Mouse (Mus musculus): ENCODE measurements around the gene Sema5b. TPM values are rescaled to one million over a fixed set of nuclear protein-coding genes. Genes with fewer than 3 reads are reported as not detected.

Sema5b gene
- polyA plus RNA-seq, 1 experiment from 2014 or later: 0.90 TPM

DNA sequence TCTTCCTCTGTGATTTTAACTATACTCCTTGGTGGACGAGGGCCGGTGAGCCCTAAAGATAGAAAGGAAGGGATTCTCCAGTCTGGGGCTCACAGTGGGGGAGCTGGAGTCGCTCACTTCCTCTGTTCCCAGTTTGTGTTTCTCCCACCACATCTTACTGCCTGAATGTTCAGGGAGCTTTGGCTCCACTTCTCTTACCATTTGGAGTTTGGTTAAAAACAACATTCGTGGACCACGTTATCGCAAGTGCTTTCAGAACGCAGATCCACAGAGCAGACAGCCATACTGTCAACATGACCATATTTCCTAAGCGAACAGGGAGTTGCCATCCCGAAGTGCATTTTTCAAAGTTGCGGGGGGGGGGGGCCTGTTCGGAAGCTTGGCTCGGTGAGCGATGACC, 144.1 kb downstream of the Sema5b start:
- no peaks in the 10 kb centered on the region for H3K4me1 ChIP-seq (replicated peaks; ENCODE audit: control insufficient read depth, insufficient read depth, low read length)
- WGBS: 75% methylated on average over 13 of the region's 13 CpGs
- TF ChIP-seq CTCF (IDR thresholded peaks at IDR 0.05; ENCODE audit: low read depth): no peak
- no peak overlapping the region for H3K4me3 ChIP-seq (ENCODE audit: low read depth, low read length)
- H3K9me3 ChIP-seq (ENCODE audit: control insufficient read depth): no peaks in the 10 kb centered on the region
- no peak for ATAC-seq
- no peak overlapping the region for H3K4me2 ChIP-seq (replicated peaks; ENCODE audit: low read depth)
- no peaks in the 10 kb centered on the region for H3K36me3 ChIP-seq (ENCODE audit: control insufficient read depth, insufficient read depth)
- H3K27ac ChIP-seq (ENCODE audit: low read depth, low read length): no peak overlapping the region
- H3K9ac ChIP-seq (ENCODE audit: low read depth, low read length): no peak overlapping the region
- H3K27me3 ChIP-seq (replicated peaks; ENCODE audit: control insufficient read depth, insufficient read depth, low read length): no peaks in the 10 kb centered on the region; the same call in 1 of the 2 replicates

DNA sequence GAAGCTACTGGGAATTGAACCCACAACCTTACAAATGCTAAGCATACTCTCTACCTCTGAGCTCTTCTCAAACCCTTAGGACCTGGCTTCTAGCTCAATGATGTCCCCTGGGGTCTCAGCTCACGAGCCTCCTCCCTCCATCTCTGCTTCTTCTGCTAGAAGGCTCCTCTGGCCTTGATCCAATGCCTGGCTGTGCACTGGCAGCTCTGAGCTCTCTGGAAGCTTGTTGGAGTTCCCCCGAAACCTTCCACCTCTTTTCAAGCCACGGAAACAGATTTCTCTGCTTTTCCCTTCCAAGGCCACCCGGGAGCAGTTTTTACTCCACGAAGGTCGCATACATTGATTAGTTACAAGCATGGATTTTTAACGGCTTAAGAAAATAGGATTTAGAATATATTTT, 145.5 kb downstream of the Sema5b start:
- H3K27me3 ChIP-seq (replicated peaks; ENCODE audit: control insufficient read depth, insufficient read depth, low read length): no peaks in the 10 kb centered on the region; the same call in 1 of the 2 replicates
- no peaks in the 10 kb centered on the region for H3K36me3 ChIP-seq (ENCODE audit: control insufficient read depth, insufficient read depth)
- 79% methylated on average over 7 of the region's 7 CpGs for WGBS
- no peak overlapping the region for H3K4me2 ChIP-seq (replicated peaks; ENCODE audit: low read depth)
- H3K9ac ChIP-seq (ENCODE audit: low read depth, low read length): no peak overlapping the region
- H3K4me1 ChIP-seq (replicated peaks; ENCODE audit: control insufficient read depth, insufficient read depth, low read length): no peaks in the 10 kb centered on the region
- H3K9me3 ChIP-seq (ENCODE audit: control insufficient read depth): no peaks in the 10 kb centered on the region
- ATAC-seq: no peak
- no peak overlapping the region for H3K27ac ChIP-seq (ENCODE audit: low read depth, low read length)
- no peak overlapping the region for H3K4me3 ChIP-seq (ENCODE audit: low read depth, low read length)
- no peak for TF ChIP-seq CTCF (IDR thresholded peaks at IDR 0.05; ENCODE audit: low read depth)

DNA sequence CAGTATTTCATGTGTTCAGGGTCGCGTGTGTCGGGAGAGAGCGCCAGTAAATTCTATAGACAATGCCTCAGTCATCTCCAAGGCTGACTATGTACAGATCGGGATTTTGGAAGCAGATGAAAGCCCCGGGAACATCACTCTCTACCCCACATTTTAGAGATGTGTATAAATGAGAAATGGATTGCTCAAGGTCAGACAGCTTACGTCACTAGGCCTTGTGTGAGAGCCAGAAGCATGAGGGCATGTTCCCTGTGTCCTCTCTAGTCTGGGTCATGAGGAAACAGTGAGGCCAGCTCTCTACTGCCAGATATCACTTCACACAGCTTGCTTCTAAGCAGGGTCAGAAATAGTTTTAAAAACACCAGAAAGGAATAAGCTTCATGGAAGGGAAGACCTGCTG, 150.7 kb downstream of the Sema5b start:
- Histone ChIP-seq H3K9me3 (ENCODE audit: control insufficient read depth) (peaks cover 3% of the 10 kb centered on the region; the same call in 1 of the 2 replicates), H3K36me3 (ENCODE audit: control insufficient read depth, insufficient read depth) (peaks cover 14% of the 10 kb centered on the region), H3K27ac (ENCODE audit: low read depth, low read length) (no peak overlapping the region), H3K4me2 (replicated peaks; ENCODE audit: low read depth) (no peak overlapping the region), H3K4me3 (ENCODE audit: low read depth, low read length) (no peak overlapping the region), H3K27me3 (replicated peaks; ENCODE audit: control insufficient read depth, insufficient read depth, low read length) (no peaks in the 10 kb centered on the region), H3K9ac (ENCODE audit: low read depth, low read length) (no peak overlapping the region), H3K4me1 (replicated peaks; ENCODE audit: control insufficient read depth, insufficient read depth, low read length) (no peaks in the 10 kb centered on the region)
- 87% methylated on average over 7 of the region's 7 CpGs for WGBS
- ATAC-seq: no peak
- TF ChIP-seq CTCF (IDR thresholded peaks at IDR 0.05; ENCODE audit: low read depth): no peak

DNA sequence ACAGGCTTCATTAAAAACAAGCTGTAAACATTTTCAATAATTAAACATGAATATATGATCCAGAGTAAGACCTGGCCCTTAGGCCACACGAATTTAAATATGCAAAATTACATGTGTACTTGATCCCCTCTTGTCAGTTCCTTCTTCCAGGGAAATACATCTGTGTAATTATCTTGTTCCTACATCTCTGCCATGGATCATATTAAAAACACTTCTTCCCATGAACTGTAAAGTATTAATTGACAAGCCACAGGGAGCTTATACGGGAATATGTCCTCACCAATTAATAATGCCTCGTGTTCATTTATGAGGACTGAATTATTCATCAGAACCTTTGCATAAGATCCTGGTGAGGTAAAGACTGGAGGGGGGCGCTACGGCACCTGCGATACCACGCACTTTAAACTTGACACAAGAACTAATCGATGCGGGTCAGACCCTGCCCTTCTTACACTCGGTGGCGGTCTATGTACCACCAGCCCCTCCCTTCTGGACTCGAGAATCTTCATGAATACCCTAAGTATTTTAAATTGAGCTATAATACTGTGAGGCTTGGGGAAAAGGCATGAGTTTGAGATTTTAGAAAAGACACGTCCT, 153.4 kb downstream of the Sema5b start:
- no peaks in the 10 kb centered on the region for H3K4me1 ChIP-seq (replicated peaks; ENCODE audit: control insufficient read depth, insufficient read depth, low read length)
- H3K4me3 ChIP-seq (ENCODE audit: low read depth, low read length): no peak overlapping the region
- H3K4me2 ChIP-seq (replicated peaks; ENCODE audit: low read depth): no peak overlapping the region
- H3K36me3 ChIP-seq (ENCODE audit: control insufficient read depth, insufficient read depth): peaks cover 22% of the 10 kb centered on the region
- WGBS: 95% methylated on average over 13 of the region's 13 CpGs
- TF ChIP-seq CTCF (IDR thresholded peaks at IDR 0.05; ENCODE audit: low read depth): no peak
- no peak overlapping the region for H3K27ac ChIP-seq (ENCODE audit: low read depth, low read length)
- peaks cover 3% of the 10 kb centered on the region; the same call in 1 of the 2 replicates for H3K9me3 ChIP-seq (ENCODE audit: control insufficient read depth)
- H3K9ac ChIP-seq (ENCODE audit: low read depth, low read length): no peak overlapping the region
- ATAC-seq: no peak
- no peaks in the 10 kb centered on the region for H3K27me3 ChIP-seq (replicated peaks; ENCODE audit: control insufficient read depth, insufficient read depth, low read length)

DNA sequence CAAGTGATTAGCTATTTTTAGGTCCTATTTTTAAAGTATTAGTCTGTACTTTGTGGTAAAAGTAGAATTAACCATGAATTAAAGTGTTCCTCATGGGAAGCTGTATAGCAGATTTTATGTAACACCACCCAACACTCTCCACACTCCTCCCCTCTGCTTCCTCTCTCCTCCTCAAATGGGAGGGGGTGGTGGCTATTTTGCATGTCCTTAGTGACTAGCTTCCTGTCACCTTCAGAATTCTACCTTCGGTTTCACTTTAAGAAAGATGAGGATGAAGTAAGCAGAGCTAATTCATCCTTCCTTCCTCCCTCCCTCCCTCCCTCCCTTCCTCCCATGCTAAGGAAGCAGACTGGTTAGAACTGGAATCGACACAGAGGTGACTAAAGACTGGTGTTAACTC, 155.2 kb downstream of the Sema5b start:
- Histone ChIP-seq H3K4me2 (replicated peaks; ENCODE audit: low read depth) (no peak overlapping the region), H3K4me3 (ENCODE audit: low read depth, low read length) (no peak overlapping the region), H3K4me1 (replicated peaks; ENCODE audit: control insufficient read depth, insufficient read depth, low read length) (no peaks in the 10 kb centered on the region), H3K9me3 (ENCODE audit: control insufficient read depth) (peaks cover 3% of the 10 kb centered on the region; the same call in 1 of the 2 replicates), H3K27ac (ENCODE audit: low read depth, low read length) (no peak overlapping the region), H3K27me3 (replicated peaks; ENCODE audit: control insufficient read depth, insufficient read depth, low read length) (no peaks in the 10 kb centered on the region), H3K9ac (ENCODE audit: low read depth, low read length) (no peak overlapping the region), H3K36me3 (ENCODE audit: control insufficient read depth, insufficient read depth) (peaks cover 22% of the 10 kb centered on the region)
- TF ChIP-seq CTCF (IDR thresholded peaks at IDR 0.05; ENCODE audit: low read depth): no peak
- ATAC-seq: no peak
- 76% methylated on average over 2 of the region's 2 CpGs for WGBS

DNA sequence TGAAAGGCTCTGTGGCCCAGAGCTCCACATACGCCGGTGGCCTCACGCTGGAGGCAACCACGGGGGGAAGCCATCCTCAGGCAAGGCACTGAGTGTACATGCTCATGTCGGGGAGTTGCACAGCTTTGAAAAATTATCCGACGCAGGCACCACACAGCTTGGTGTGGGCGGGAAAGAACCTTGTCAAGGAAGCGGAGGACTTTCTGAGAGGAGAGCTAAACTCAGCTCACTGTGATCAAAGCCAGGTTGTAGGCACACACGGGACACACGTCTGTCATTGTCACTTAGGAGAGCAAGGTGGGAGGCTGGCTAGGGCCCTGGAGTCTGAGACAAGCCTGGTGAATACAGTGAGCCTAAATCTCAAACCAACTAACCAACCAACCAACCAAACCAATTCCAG, 160.9 kb downstream of the Sema5b start:
- Histone ChIP-seq H3K9me3 (ENCODE audit: control insufficient read depth) (no peaks in the 10 kb centered on the region), H3K27ac (ENCODE audit: low read depth, low read length) (no peak overlapping the region), H3K4me3 (ENCODE audit: low read depth, low read length) (no peak overlapping the region), H3K9ac (ENCODE audit: low read depth, low read length) (no peak overlapping the region), H3K27me3 (replicated peaks; ENCODE audit: control insufficient read depth, insufficient read depth, low read length) (no peaks in the 10 kb centered on the region), H3K4me2 (replicated peaks; ENCODE audit: low read depth) (no peak overlapping the region), H3K36me3 (ENCODE audit: control insufficient read depth, insufficient read depth) (peaks cover 12% of the 10 kb centered on the region; the same call in 1 of the 2 replicates), H3K4me1 (replicated peaks; ENCODE audit: control insufficient read depth, insufficient read depth, low read length) (no peaks in the 10 kb centered on the region)
- no peak for ATAC-seq
- 78% methylated on average over 11 of the region's 11 CpGs for WGBS
- TF ChIP-seq CTCF (IDR thresholded peaks at IDR 0.05; ENCODE audit: low read depth): no peak
